In the genomic region with DNA sequence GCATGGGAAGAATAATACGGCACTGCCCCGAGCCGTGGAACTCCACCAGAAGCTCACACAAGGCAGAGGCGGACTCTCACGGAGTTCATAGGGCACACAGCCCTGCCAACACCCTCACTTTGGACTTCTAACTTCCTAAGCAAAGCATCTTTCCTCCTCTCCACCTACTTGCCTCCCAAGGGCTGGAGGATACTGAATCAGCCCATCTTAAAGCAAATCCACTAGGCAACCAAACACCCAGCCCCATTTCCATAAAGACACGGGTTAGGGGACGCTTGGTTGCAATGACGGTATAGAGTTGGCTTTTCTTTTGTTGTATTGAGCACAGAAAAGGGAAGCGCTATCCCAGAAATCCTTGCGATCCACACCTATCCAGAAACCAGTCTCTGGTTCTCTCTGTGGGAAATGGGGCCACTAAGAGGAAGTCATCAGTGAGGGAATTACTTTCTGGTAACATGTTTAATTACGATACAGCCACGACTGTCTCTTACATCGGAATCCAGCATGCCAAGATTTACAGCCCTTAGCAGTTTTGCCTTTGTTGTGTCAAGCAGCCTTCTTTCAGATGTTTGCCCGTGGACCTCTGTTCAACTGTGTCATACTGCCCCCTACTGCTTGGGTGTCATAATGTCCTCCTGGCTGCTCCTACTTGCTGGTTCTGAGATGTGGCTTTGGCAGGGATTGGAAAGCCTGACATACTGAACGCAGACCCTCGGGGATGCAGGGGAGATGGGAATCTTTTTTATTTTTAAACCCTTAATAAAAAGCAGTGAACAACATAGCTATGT, we compare ENCODE assay signal across 8 mouse cellular contexts.
A peak's percentile ranks its signal among the peaks of the same experiment; 100 is the strongest.
DNase-seq lines count a peak whose midpoint lies in the region; ATAC-seq and TF ChIP-seq lines count a peak whose summit lies in the region.

No protein-coding gene starts in this region.

- TF ChIP-seq CTCF in testis, adult 2 months (IDR thresholded peaks at IDR 0.05; ENCODE audit: control insufficient read depth, insufficient read depth, insufficient replicate concordance, low read depth, low read length) = peak; percentile 63; the same call in 1 of the 2 replicates

- TF ChIP-seq POLR2A in testis, adult 2 months (IDR thresholded peaks at IDR 0.05; ENCODE audit: control insufficient read depth, low read depth, low read length) = no peak

- no peaks in the 10 kb centered on the region for H3K36me3 ChIP-seq in limb, embryonic 12.5 days
- no peaks in the 10 kb centered on the region for H3K36me3 ChIP-seq in testis, adult 2 months (ENCODE audit: control insufficient read depth, insufficient read depth, low read length)

- H3K27me3 ChIP-seq in limb, embryonic 12.5 days = no peaks in the 10 kb centered on the region
- no peaks in the 10 kb centered on the region for H3K27me3 ChIP-seq in testis, adult 2 months (ENCODE audit: control insufficient read depth, insufficient read depth, low read length)

- H3K4me3 ChIP-seq in limb, embryonic 12.5 days (replicated peaks) = no peak overlapping the region
- peak overlapping the region; percentile 27; the same call in 1 of the 2 replicates for H3K4me3 ChIP-seq in testis, adult 2 months (ENCODE audit: control insufficient read depth, low read depth, low read length)

- H3K27ac ChIP-seq in limb, embryonic 12.5 days = no peak overlapping the region
- no peak overlapping the region for H3K27ac ChIP-seq in testis, adult 2 months (ENCODE audit: control insufficient read depth, insufficient read depth, low read depth, low read length)

- H3K4me2 ChIP-seq in limb, embryonic 12.5 days = peak overlapping the region; percentile 9

- H3K9ac ChIP-seq in limb, embryonic 12.5 days (replicated peaks) = no peak overlapping the region

- WGBS in limb, embryonic 12.5 days = 39% methylated on average over 16 of the region's 16 CpGs

- H3K9me3 ChIP-seq in limb, embryonic 12.5 days = peaks cover 4% of the 10 kb centered on the region; the same call in 1 of the 2 replicates

- DNase-seq in B cell, adult 2 months = peak; percentile 50 to 52
- peak; percentile 29 for DNase-seq in adrenal gland, adult 8-10 months
- peak; percentile 78 for DNase-seq in embryo, embryonic 11.5 days (ENCODE audit: low read depth, low spot score)
- peak; percentile 63 for DNase-seq in kidney, adult 9 months
- peak; percentile 73 for DNase-seq in naive thymus-derived CD4-positive, alpha-beta T cell, adult 2 months (ENCODE audit: low read depth)

- ATAC-seq in granulocyte monocyte progenitor cell, adult 5-6 weeks (replicated peaks; ENCODE audit: poor library complexity, severe bottlenecking) = peak; percentile 86
- no peak for ATAC-seq in limb, embryonic 12.5 days (ENCODE audit: insufficient number of reproducible peaks, insufficient read depth, low FRiP score, low TSS enrichment, low read depth)

- peaks cover 4% of the 10 kb centered on the region; the same call in 1 of the 2 replicates for H3K4me1 ChIP-seq in limb, embryonic 12.5 days (replicated peaks)
- peaks cover 5% of the 10 kb centered on the region for H3K4me1 ChIP-seq in testis, adult 2 months (ENCODE audit: control insufficient read depth, insufficient read depth, low read length)
